Mouse (Mus musculus) heart, adult 18-20 months (tissue): ENCODE data around the gene Slc24a3. TPM values are rescaled to one million over a fixed set of nuclear protein-coding genes. Genes with fewer than 3 reads are reported as not detected.

Source experiments
- DNase-seq, 2 experiments: peaks; one replicate each; pipeline ENCODE4 v3.0.0; 2021 to 2022; ENCODE audit warnings: mixed read lengths in 1 of 2
- long read RNA-seq, 2 experiments: library from polyadenylated mRNA; stranded (forward); transcript quantifications; one replicate each; pipeline ENCODE4 v2.0.0; 2021
- total RNA-seq, 2 experiments: library from RNA; stranded (reverse); gene quantifications; 2 replicates each; pipeline ENCODE4 v1.2.3; 2021

Gene Slc24a3
- total RNA-seq, result 1 to 10 TPM; 1.7 to 4.3 TPM
- long read RNA-seq, experiment 1, partial matches to known transcripts, result 0 of 1 reads
- long read RNA-seq, experiment 1, other reads (novel, unspliced or antisense), result 1 of 1 reads
- long read RNA-seq, experiment 2, result 0 reads

DNA sequence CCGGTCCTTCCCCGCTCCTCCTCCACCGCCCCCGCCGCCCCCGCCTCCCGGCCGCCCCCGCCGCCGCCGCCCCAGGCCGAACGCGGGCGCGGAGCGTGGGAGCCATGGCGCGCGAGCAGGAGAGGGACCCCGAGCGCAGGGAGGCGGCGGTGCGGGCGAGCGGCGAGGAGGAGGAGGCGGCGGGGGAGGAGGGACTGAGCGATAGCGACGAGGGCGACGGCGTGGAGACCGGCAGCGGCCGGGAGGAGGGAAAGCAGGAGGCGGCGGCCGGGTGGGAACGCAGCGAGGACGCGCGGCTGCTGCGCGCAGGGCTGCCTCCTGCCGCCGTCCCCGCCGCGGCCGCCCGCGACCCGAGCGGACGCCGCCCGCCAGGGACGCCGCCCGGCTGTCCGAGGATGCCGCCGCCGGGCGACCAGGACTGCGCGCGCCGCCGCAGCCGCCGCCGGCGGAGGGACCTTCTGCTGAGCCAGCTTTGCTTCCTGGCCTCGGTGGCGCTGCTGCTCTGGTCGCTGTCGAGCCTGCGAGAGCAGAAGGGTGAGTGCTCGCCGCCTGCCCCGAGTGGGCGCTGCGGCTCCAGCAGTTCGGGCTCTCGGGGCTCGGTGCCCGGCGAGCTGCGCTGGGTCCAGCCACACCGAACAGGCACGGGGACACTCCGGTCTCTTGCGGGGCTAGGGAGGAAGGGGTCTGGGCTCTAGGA is at the start of gene Slc24a3:
Slc24a3 (plus strand) TSS at position 91 of the 697 bp plus-strand sequence.
- DNase-seq, result peak; percentile 77 to 84

DNA sequence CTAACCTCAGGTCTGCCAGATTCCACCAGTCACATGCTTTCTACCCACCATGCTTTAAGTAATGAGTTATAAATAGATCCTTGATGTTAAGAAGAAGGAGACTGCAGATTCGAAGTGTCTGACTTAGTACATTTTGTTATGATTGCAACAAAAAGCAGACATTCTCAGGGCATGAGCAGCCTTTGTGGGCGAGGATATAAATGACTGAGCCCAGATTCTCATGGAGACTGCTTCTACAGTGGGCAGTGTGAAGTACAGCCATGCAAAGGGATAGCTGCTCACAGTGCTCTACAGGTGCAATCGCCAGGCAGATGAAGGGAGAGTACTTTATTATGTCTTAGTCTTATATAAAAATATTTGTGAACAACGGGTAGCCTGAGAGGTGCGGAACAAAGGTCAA is 49.8 kb upstream of the Slc24a3 start:
- no peak for DNase-seq

DNA sequence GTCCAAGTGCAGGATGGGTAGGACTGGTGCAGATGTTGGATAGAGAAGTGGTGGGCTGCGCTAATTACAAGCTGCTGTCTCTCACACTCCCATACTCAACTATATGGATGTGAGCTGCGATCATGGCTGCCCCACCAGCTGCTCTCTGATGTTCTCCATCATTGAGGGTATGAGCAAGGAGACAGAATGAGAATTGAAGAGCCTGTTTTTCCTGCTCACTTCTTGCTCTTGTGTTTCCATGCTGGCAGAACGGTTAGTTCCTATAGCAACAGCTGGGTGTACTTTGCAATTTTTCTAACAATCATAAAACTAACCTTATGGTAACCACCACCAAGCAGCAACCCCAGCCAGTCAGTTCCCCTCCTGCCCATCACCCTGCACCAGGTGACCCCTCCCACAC is 39.8 kb upstream of the Slc24a3 start:
- no peak for DNase-seq

DNA sequence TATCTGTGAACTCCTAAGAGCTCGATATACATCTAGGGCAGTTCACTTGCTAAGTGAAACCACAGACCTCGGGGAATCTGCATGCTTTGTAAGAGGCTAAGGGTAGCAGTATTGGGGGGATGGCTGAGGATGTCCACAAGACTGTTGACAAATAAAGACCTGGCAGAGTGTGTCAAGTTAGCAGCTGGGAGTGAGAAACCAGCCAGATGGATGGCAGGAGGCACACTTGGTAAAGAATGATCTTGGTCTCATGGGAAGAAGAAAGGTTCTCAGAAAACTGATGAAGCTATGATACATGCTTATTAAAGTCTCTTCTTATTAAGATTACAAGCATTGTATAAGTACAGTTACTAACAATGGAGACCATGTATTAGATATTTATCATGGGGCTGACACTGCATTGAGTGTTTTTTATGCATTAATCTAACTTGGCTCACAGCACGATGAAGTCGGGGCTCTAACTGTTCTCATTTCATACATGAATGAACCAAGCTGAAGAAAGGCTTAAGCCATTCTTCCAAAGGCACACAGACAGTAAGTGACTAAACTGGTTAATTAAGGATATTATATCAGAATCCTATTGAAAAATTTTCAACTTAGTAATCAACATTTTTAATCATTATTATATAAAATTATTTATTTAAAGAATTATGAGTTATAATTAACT is 30.8 kb upstream of the Slc24a3 start:
- DNase-seq, result no peak

DNA sequence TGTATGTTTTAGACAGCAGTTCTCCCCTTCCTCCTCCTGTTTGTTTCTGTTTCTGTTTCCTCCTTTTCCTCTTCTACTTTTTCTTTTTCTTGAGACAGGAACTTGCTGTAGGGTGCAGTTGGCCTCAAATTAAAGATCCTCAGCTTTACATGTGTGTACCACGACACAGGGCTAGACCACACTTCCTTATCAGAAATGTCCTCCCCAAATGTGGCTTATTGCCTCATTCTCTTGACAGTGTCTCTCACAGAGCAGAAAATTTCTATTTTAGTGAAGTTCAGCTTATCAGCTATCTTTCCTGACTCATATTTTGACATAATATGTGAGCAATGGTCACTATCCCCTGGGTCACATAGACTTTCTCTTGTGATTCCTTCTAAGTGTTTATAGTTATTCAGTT is 17.1 kb upstream of the Slc24a3 start:
- DNase-seq, result no peak

DNA sequence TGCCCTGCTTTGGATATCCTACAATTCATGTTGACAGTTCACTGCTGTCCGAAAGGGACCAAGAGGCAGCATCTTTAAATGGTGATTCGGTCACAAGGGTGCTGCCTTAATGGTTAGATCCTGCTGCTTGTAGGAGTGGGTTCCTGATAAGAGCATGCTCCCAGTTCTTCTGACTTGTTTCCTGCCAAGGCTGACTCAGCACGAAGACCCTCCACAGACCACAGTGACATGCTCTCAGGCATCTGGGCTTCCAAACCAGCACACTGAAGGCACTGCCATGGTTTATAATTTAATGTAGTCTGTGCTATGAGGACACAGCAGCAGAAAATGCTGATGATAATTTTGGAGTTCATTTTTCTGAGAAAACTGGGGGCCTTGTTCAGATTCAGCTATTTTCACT is 16.7 kb upstream of the Slc24a3 start:
- no peak for DNase-seq

DNA sequence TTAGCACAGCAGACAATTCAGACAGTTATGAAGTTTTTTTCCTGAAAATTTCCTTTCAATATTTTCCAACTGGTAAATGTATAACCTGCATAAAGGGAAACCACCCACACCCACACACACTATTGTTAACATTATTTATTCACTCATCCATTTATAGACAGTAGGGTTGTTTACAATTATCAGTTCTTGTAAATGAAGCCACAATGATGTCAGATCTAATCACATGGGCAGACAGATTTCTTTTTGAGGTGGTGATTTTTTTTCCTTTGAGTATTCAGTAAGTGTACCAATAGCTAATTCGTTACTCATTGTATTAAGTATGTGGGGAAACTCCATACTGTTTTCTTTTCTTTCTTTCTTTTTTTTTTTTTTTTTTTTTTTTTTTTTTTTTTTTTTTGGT is 15.3 kb upstream of the Slc24a3 start:
- no peak for DNase-seq

DNA sequence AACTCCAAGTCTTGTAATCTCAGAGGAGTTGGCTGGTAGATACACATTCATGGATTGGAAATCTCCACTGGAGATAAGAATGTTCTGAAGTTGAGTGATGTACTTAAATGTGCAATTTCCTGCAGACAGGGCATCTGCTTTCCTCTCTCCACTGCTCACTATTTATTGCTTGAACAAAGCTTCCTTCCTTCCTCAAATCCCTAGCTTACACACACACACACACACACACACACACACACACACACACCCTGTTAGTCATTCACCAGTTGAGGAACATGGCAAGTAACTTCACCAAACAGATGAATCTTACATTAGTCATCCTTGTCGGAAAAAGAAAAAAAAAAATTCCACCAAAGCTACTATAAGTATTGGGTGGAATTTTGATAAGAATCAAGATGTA is 8.6 kb upstream of the Slc24a3 start:
- no peak for DNase-seq

DNA sequence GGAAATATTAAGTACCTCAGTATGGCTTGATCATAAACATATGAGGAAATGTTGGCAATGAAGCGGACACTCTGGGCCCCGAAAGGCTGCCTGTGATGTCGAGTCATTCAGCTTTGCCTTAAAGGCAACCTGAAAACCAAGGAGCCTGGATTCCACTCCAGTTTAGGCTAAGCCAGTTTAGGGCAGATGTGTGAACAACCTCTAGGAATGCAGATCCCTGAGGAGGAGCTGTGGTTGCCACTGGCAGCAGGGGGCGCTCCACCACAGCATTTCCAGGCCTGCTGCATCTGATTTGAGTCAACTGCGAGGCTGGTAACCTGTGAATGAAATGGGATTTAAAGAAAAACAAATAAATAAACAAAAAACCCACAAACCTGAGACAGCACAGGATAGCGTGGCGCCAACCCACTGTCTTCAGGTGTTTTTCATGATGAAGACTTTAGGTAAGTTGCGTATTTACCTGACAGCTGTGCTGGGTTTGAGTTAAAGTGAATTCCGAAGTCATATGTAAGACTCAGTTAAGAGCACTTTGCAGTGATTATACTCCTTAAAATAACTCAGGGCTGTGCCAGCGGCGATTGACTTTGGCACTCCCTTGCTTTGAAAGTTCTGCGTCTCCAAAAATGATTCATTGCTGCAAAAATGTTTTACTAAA is 6.4 kb upstream of the Slc24a3 start:
- peak; percentile 71 to 94 for DNase-seq

DNA sequence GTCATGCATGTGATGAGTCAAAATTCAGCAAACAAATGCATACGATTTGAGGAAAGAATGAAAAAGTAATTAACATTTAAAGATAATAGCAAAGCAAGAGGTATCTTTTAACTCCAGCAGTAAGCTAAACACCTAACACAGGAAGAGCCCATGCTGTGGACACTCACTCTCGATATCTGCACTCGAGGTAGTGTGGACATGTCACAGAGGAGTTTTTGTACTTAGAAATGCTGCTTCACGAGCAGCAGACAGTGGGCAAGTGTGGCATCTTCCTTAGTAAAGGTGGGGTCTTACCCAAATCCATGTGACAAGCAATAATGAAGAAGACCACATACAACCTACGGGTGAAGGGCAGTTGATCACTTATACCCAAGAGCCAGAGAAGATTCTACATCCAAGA is 3.5 kb upstream of the Slc24a3 start:
- no peak for DNase-seq

DNA sequence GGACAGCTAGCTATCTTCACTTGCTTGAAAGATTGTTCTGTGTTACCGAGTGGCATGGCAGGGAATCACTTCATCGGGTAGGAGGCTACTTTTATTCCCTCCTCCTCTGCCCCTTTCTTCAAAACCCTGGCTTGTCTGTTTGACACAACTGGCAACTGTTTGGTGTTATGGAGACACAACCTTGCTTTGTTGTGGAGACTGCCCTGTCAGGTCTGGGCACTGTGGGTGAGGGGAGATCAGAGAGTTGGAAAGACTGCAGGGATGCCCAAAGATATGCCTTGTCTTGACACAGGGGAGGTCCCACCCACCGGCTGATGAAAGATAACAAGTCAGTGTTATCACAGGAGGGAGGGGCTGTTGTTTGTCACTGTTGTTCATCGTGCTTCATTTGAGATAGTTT is 3.0 kb upstream of the Slc24a3 start:
- DNase-seq, result no peak

DNA sequence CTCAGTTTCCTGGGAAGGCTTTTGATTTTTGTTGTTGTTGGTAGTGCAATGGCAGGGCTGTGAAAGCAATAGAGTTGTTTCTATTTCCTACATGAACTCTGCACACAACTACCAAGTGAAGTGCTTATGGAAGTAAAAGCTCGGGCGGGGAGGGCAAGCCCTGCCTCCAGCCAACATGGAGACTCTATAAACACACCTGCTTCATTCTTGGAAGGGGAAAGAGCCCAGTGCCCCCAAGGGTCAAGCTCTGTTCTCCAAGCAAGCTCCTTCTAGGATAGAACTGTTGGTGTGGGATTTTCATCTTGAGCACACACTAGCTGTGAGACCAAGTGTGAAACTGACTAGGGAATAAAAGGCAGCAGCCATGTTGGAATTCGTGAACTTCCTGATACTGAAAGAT is 2.5 kb upstream of the Slc24a3 start:
- DNase-seq, result no peak

DNA sequence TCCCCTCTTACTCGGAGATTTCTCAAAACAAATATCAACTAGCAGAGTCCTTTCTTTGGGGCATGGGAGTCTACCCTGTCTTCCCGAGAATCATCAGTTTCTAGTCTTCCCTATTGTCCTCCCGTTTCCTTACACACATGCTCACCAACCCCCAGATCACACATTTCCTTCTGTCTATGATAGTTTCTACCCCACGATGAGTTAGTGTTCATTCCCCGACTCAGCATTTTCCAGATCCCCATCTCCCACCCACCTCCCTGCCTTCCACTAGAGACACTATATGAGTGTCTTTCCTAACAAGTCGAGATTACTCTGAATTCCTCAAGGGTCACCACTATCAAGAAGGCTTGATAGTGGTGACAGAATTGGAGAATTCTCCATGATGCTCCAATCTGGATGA is 1.7 kb upstream of the Slc24a3 start:
- no peak for DNase-seq

DNA sequence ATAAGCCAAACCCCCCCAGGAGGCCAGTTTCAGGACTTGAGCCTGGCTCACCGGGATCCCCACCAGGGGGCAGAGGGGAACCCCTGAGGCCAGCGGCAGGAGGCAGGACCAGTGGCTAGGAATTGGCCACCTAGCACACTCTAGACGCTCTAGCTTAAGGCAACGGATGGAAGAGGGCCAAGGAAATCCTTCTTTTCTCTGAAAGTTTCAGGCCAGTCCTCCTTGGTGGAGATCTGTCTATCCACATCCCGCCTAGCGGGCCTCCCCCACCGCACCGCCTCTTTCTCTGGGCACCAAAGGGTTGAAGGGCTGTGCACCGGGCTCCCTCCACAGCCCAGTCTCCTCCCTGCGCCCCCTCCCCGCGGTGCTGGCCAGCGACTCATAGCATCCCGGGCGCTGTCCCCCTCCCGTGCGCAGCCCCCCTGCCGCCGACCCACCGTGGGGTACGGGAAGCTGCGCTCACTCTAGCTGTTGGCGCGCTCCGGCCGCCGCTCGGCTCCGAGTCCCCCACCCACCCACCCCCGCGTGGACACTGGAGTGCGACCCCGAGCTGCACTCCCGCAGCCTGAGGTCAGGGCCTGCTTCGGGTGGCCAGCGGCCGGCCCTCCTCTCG is 397 bp upstream of the Slc24a3 start:
- DNase-seq, result peak; percentile 66 to 74

DNA sequence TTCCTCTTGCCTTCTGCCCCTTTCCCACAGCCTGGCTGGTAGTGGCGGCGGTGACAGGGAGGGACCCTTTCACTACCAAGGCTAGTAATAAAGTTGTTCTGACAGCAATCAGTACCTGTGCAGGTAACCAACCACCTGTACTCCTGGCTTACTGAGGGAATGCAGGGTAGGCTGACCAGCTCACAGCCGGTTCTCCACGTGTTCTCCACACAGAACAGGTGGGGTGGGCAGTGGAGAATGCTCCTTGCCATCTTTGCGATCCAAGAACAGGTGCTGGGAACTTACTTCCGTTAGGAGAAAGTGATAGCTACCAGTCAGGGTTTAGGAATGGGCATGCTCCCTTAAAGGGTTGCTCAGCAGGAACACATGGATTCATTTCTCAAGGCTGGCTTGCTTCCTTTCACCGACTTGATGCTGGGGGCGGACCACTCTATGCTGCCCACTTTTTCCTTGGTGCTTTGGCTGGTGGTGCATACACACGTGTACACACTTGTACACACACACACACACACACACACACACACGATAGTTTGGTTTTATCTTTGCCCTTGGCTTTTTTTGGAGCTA is 934 bp downstream of the Slc24a3 start:
- peak in 1 of 2 experiments; percentile 12 for DNase-seq

DNA sequence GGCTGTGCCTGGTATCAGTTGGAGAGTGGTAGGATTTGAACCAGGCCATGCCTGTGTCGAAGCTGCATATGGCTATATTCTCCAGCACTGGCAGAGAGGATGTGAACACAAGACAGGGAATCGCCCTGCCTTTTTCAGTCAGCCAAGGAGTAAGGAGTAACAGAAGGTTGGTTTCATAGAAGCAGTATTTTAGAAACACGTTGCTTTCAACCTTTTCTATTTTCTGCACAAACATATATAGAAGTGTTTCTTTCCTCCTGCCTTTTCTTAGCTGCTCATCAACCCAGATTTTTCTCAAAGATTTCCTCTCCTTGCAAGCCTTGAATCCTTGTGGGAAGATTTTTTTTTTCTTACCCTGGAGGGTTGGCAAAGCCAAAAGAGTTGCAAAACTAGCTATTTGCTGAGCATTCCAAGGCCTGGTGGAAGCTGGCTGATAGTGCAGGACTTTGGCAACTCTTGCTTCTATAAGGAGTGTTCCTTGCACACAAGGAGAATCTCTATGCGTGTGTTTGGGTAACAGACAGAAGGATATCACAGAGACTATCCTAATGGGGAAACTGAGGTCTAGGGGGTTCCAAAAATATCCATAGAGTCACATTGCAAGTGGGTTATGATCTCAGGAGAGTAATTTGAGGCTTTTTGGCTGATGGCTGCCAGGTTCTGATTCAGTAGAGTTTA is 5.6 kb downstream of the Slc24a3 start:
- peak in 1 of 2 experiments; percentile 14 for DNase-seq

DNA sequence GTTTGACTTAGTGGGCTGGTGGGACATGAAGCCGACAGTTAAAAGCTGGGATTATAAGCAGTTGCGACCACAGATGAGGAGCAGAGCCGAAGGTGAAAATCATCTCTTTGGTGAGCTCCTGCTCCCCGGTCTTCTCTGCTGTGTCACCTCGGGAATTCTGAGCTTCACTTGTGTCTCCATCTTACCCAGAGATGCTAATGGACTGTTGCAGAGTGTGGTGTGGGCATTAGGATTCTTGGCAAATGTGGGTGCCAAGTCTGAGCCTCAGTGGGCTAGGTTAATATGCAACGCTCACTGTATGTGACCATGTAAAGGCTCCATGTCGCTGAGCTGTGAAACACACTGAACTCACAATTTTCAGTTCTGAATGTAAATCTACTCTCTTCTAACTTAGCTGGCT is 7.5 kb downstream of the Slc24a3 start:
- no peak for DNase-seq

DNA sequence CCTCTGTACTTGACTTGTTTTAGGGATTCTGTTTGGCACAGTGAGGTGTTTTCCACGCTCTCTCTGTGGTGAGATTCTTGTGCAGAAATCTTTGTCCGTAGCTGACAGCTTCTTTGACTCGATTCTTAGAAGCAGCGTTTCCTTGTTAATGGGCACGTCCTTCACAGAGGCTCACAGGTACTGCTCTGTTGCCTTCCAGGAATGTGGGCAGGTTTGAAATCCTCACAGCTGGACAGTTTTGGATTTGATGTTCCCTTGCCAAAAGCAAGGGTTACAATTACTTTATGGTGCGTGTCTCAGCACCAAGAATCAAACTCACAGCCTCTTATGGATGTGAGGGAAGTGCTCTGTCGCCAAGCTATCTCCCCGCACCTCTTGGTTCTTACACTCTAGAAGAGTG is 14.9 kb downstream of the Slc24a3 start:
- no peak for DNase-seq

DNA sequence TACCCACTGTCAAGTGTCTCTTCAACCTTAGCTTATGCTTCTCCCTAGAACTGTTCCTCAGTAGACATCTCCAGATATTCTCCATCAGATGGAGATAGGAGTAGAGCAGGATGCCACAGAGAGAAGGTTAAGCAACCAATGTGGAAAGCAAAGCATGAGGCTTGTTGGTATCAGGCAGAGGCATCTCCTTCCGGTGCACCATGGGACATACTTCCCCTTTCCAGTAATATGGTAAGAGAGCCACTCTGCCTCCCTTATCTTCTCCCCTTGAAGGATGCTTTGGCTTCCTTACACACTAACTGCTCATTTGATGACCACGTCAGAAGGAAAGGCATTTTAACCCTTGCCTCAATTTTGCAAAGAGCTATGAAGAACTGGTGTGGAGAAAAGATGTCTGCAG is 21.3 kb downstream of the Slc24a3 start:
- no peak for DNase-seq

DNA sequence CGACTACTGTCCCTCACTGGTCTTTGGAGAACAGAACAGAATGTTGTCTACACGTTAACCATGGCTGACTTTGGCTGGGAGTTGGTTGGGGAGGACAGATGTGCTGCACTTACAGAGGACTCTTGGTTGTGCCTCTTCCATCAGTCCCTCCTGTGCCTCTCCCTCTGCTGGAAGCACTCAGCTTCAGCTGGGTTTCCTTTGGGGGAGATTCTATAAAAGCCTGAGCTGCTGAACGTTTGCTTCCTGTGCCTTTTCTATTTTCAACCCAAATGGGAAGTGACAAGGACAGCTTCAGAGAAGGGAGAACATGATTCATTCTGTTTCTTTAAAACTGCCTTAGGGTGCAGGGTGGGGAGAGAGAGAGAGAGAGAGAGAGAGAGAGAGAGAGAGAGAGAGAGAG is 28.5 kb downstream of the Slc24a3 start:
- no peak for DNase-seq

DNA sequence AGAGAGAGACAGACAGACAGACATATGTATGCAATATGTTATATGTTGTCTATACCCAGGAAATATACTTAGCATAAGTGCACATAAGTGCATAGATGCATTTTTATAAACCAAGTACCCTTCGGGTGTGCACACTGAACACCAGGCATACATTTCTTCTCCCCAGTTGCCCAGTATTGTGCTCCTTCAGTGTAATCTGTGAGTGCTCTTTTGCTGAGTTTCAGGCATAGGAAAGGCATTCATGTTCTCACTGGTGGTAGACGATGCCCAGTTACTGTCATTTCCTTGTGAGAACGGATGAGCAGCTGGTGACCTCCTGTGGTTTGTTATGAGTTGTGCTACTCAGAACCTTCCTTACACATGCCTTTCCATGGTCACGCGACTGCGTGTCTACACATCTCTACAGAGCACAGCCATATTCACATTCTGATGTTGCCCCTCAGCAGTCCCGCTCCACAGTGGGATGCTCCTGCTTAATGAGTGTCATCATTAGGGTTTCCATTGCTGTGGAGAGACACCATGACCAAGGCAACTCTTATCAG is 29.0 kb downstream of the Slc24a3 start:
- DNase-seq, result no peak

DNA sequence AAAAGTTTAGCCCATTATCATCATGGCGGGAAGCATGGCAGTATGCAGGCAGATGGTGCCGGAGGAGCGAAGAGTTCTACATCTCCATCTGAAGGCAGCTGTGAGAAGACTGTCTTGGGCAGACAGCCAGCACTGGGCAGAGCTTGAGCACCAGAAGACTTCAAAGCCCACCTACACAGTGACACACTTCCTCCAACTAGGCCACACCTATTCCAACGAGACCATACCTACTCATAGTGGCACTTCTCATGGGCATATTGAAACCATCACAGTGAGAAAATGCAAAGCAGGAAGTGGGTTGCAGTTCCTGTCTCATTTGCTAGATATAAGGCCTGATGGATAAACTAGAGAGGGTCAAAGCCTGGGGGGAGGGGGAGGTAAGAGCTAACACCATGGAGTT is 29.5 kb downstream of the Slc24a3 start:
- DNase-seq, result no peak
